Mouse (Mus musculus) olfactory bulb, adult 2 months (tissue): ENCODE results near the gene Eif3i. TPM values are rescaled to one million over a fixed set of nuclear protein-coding genes. Genes with fewer than 3 reads are reported as not detected.

Source experiments
- H3K27ac ChIP-seq: fragments of 200-500 bp; 2 replicates; pipeline ENCODE4 v1.5.1; 2012; ENCODE audit warnings: low read depth, low read length; ENCODE audit not compliant: insufficient read depth
- H3K4me1 ChIP-seq: fragments of 200-500 bp; 2 replicates; pipeline ENCODE4 v1.6.1; 2012; ENCODE audit warnings: low read length; ENCODE audit not compliant: control insufficient read depth, insufficient read depth
- H3K4me3 ChIP-seq: fragments of 200-500 bp; 2 replicates; pipeline ENCODE4 v1.5.1; 2012; ENCODE audit warnings: mild to moderate bottlenecking, low read depth, low read length, moderate library complexity; ENCODE audit not compliant: insufficient read depth
- CTCF ChIP-seq: fragments of 200-500 bp; IDR thresholded peaks from 2 replicates; pipeline ENCODE4 v1.5.1; 2012; ENCODE audit warnings: low read depth, mild to moderate bottlenecking, low read length, moderate library complexity; ENCODE audit not compliant: insufficient read depth
- POLR2A ChIP-seq: fragments of 200-500 bp; IDR thresholded peaks from 2 replicates; pipeline ENCODE4 v1.6.1; 2012; ENCODE audit warnings: mild to moderate bottlenecking, low read depth, low read length, moderate library complexity; ENCODE audit not compliant: insufficient read depth
- WGBS: fragments of 180-500 bp; shearing (Covaris S2); methylation state at CpG from one replicate; pipeline ENCODE4 v1.1.7; 2018; 5-methylcytosine and 5-hydroxymethylcytosine counted together
- polyA plus RNA-seq: library from polyadenylated mRNA; stranded (reverse); fragments of >200 nt; gene quantifications from 2 replicates; pipeline ENCODE4 v1.2.4, GENCODE M21; 2012; ENCODE audit warnings: low replicate concordance; ENCODE audit not compliant: missing spikeins, insufficient read depth, insufficient read length

Eif3i gene
- polyA plus RNA-seq, 1 experiment, result not detected

- 60% methylated on average over 4 of the region's 4 CpGs for WGBS
- Histone ChIP-seq H3K27ac (no peak overlapping the region), H3K4me1 (peaks cover 13% of the 10 kb centered on the region), H3K4me3 (no peak overlapping the region)
- no peak for TF ChIP-seq CTCF
- no peak for TF ChIP-seq POLR2A
Measured at GRCm38 (mm10) chr4:129610472-129610871, 10.0 kb upstream of the Eif3i start.

- 80% methylated on average over 4 of the region's 4 CpGs for WGBS
- TF ChIP-seq POLR2A (no peak), CTCF (no peak)
- Histone ChIP-seq H3K4me3 (no peak overlapping the region), H3K27ac (no peak overlapping the region), H3K4me1 (peaks cover 13% of the 10 kb centered on the region)
Measured at GRCm38 (mm10) chr4:129610026-129610425, 9.6 kb upstream of the Eif3i start.

- TF ChIP-seq POLR2A (no peak), CTCF (no peak)
Measured at GRCm38 (mm10) chr4:129609139-129609631, 8.7 kb upstream of the Eif3i start.

GRCm38 (mm10) chr4:129608426-129609025 lies 8.1 kb upstream of the Eif3i start:
- H3K4me1 ChIP-seq, result peaks cover 13% of the 10 kb centered on the region
- no peak overlapping the region for H3K4me3 ChIP-seq
- TF ChIP-seq POLR2A (no peak), CTCF (peak; percentile 68)
- WGBS, result 31% methylated on average over 7 of the region's 7 CpGs
- peak overlapping the region; percentile 71 for H3K27ac ChIP-seq

More at GRCm38 (mm10) chr4:129609139-129609631, 8.7 kb upstream of the Eif3i start:
- Histone ChIP-seq H3K27ac (no peak overlapping the region), H3K4me3 (no peak overlapping the region), H3K4me1 (peaks cover 13% of the 10 kb centered on the region)
- WGBS, result 74% methylated on average over 12 of the region's 12 CpGs

GRCm38 (mm10) chr4:129588865-129589264 lies 11.6 kb downstream of the Eif3i start:
- Histone ChIP-seq H3K4me1 (peaks cover 5% of the 10 kb centered on the region; the same call in 1 of the 2 replicates), H3K4me3 (no peak overlapping the region), H3K27ac (no peak overlapping the region)
- WGBS, result 75% methylated on average over 4 of the region's 4 CpGs
- TF ChIP-seq POLR2A, result no peak
- TF ChIP-seq CTCF, result no peak

GRCm38 (mm10) chr4:129586943-129587342 lies 13.5 kb downstream of the Eif3i start:
- Histone ChIP-seq H3K4me1 (peaks cover 5% of the 10 kb centered on the region; the same call in 1 of the 2 replicates), H3K27ac (no peak overlapping the region), H3K4me3 (no peak overlapping the region)
- TF ChIP-seq POLR2A (no peak), CTCF (no peak)
- WGBS, result 28% methylated on average over 1 of the region's 1 CpGs

- TF ChIP-seq CTCF (no peak), POLR2A (no peak)
- no peak overlapping the region for H3K4me3 ChIP-seq
- 88% methylated on average over 9 of the region's 9 CpGs for WGBS
- H3K27ac ChIP-seq, result no peak overlapping the region
- H3K4me1 ChIP-seq, result peaks cover 5% of the 10 kb centered on the region; the same call in 1 of the 2 replicates
Measured at GRCm38 (mm10) chr4:129585773-129586172, 14.7 kb downstream of the Eif3i start.

- TF ChIP-seq POLR2A (no peak), CTCF (peak; percentile 74)
- 2% methylated on average over 36 of the region's 36 CpGs for WGBS
- peak overlapping the region; percentile 52 for H3K4me3 ChIP-seq
- no peak overlapping the region for H3K27ac ChIP-seq
- H3K4me1 ChIP-seq, result peaks cover 5% of the 10 kb centered on the region; the same call in 1 of the 2 replicates
Measured at GRCm38 (mm10) chr4:129584884-129585608, 15.4 kb downstream of the Eif3i start.

- Histone ChIP-seq H3K4me1 (peaks cover 5% of the 10 kb centered on the region; the same call in 1 of the 2 replicates), H3K27ac (no peak overlapping the region), H3K4me3 (no peak overlapping the region)
- no peak for TF ChIP-seq POLR2A
- no peak for TF ChIP-seq CTCF
- 74% methylated on average over 1 of the region's 1 CpGs for WGBS
Measured at GRCm38 (mm10) chr4:129584370-129584769, 16.1 kb downstream of the Eif3i start.
